Mouse (Mus musculus) testis, adult 2 months (tissue): ENCODE data around the gene Tmem108.

Experiments
- CTCF ChIP-seq: fragments of 200-500 bp; IDR thresholded peaks from 2 replicates; pipeline ENCODE4 v1.5.1; 2012; ENCODE audit warnings: low read depth, mild to moderate bottlenecking, inconsistent platforms, low read length, moderate library complexity; ENCODE audit not compliant: control insufficient read depth, insufficient read depth, insufficient replicate concordance
- POLR2A ChIP-seq: fragments of 200-500 bp; IDR thresholded peaks from 2 replicates; pipeline ENCODE4 v1.6.1; 2012; ENCODE audit warnings: low read depth, mild to moderate bottlenecking, inconsistent platforms, low read length, moderate library complexity; ENCODE audit not compliant: control insufficient read depth

DNA sequence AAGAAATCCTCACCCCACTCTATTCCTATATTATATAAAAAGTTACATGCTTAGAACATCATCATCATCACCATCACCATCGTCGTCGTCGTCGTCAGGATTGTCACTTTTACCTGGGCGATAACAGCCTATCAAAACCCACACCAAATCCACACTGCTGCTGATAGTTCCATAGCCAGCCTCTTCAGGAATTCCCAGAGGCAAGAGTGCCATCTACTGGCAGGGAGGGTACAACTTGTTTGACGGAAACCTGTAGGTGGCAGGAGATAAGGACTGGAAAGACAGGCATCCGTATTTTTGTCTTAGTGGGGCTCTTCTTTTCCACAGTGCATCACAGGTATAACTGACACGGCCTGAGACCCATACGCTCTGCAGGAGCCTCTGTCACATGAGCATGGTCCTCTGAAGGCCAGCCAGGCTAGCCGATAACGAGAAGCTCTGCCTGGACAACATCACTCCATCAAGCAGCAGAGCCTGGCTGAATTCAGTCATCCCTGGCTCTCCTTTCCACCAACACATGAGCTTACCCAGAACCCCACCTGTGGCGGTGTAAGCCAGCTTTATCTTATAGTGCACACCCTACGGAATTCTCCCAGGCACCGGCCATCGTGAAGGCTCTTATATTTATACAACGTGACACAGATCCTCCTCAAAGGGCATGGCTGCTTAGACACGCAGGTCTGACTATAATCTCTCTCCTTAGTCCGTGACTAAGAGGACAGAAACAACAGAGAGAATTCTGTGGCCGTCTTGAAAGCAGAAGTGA lies 2.5 kb downstream of the Tmem108 start:
- TF ChIP-seq CTCF (peak; percentile 14; the same call in 1 of the 2 replicates), POLR2A (no peak)
